27 mouse cellular contexts compared by ENCODE assay signal in genomic region chr9:47386646-47387045, GRCm38 (mm10).
A peak's percentile ranks its signal among the peaks of the same experiment; 100 is the strongest.
DNase-seq lines count a peak whose midpoint lies in the region; ATAC-seq lines count a peak whose summit lies in the region.
"Had no signal": no experiment of that assay in that cellular context is flagged by ENCODE, and none has a peak within 500 bp of the region (broad histone marks: within the 10 kb centered on the region; RNA-seq: fewer than 3 reads in every experiment).

No protein-coding gene starts in this region.

- ATAC-seq in cerebellum, adult (ENCODE audit: insufficient number of reproducible peaks, low FRiP score, low TSS enrichment) = no peak
- ATAC-seq in hindbrain, embryonic 16.5 days = no peak
- no peak for ATAC-seq in neural tube, embryonic 14.5 days (ENCODE audit: low read depth)
- ATAC-seq in neural tube, embryonic 15.5 days (ENCODE audit: low FRiP score) = no peak
- ATAC-seq: forebrain, embryonic 16.5 days; intestine, postnatal 0 days; Patski had no signal

- H3K4me1 ChIP-seq in hindbrain, embryonic 10.5 days (replicated peaks) = peaks cover 38% of the 10 kb centered on the region
- H3K4me1 ChIP-seq in hindbrain, embryonic 16.5 days (ENCODE audit: control insufficient read depth, insufficient read depth, low read depth, low read length) = peaks cover 26% of the 10 kb centered on the region
- H3K4me1 ChIP-seq in neural tube, embryonic 14.5 days (ENCODE audit: control insufficient read depth, insufficient read depth, low read length) = peaks cover 7% of the 10 kb centered on the region; the same call in 1 of the 2 replicates
- peaks cover 25% of the 10 kb centered on the region for H3K4me1 ChIP-seq in neural tube, embryonic 15.5 days
- H3K4me1 ChIP-seq: heart, embryonic 13.5 days had no signal

- H3K27me3 ChIP-seq in hindbrain, embryonic 10.5 days (ENCODE audit: insufficient read depth, poor library complexity, severe bottlenecking) = peaks cover 13% of the 10 kb centered on the region
- no peaks in the 10 kb centered on the region for H3K27me3 ChIP-seq in hindbrain, embryonic 16.5 days (replicated peaks; ENCODE audit: control insufficient read depth, insufficient read depth, low read length)
- no peaks in the 10 kb centered on the region for H3K27me3 ChIP-seq in neural tube, embryonic 14.5 days (ENCODE audit: control insufficient read depth, insufficient read depth, low read length)
- no peaks in the 10 kb centered on the region for H3K27me3 ChIP-seq in neural tube, embryonic 15.5 days (replicated peaks)
- H3K27me3 ChIP-seq: CH12.LX, Patski had no signal

- H3K9ac ChIP-seq in hindbrain, embryonic 16.5 days (ENCODE audit: low read depth, low read length) = no peak overlapping the region
- no peak overlapping the region for H3K9ac ChIP-seq in neural tube, embryonic 14.5 days (replicated peaks; ENCODE audit: low read depth, low read length)
- no peak overlapping the region for H3K9ac ChIP-seq in neural tube, embryonic 15.5 days (replicated peaks)
- H3K9ac ChIP-seq: embryonic facial prominence, embryonic 12.5 days; embryonic facial prominence, embryonic 15.5 days; forebrain, embryonic 12.5 days; heart, embryonic 13.5 days; hindbrain, embryonic 12.5 days had no signal

- WGBS in hindbrain, embryonic 10.5 days = 81% methylated on average over 11 of the region's 11 CpGs
- 55% methylated on average over 11 of the region's 11 CpGs for WGBS in hindbrain, embryonic 16.5 days
- WGBS in neural tube, embryonic 14.5 days = 65% methylated on average over 11 of the region's 11 CpGs
- WGBS in neural tube, embryonic 15.5 days = 60% methylated on average over 11 of the region's 11 CpGs

- no peaks in the 10 kb centered on the region for H3K9me3 ChIP-seq in hindbrain, embryonic 10.5 days
- no peaks in the 10 kb centered on the region for H3K9me3 ChIP-seq in hindbrain, embryonic 16.5 days (ENCODE audit: control insufficient read depth, low read length)
- no peaks in the 10 kb centered on the region for H3K9me3 ChIP-seq in neural tube, embryonic 14.5 days (ENCODE audit: control insufficient read depth, low read length)
- no peaks in the 10 kb centered on the region for H3K9me3 ChIP-seq in neural tube, embryonic 15.5 days (replicated peaks)
- H3K9me3 ChIP-seq: embryonic facial prominence, embryonic 12.5 days; embryonic facial prominence, embryonic 15.5 days; forebrain, embryonic 12.5 days; heart, embryonic 10.5 days; heart, embryonic 13.5 days; hindbrain, embryonic 12.5 days had no signal

- DNase-seq in cerebellum, postnatal 14 days = peak; percentile 44 to 59
- no peak for DNase-seq in hindbrain, embryonic 10.5 days (ENCODE audit: low spot score)
- DNase-seq in retina, postnatal 1 day = peak; percentile 80
- DNase-seq in urinary bladder, adult 2 months (ENCODE audit: low spot score) = no peak
- DNase-seq: adrenal gland, postnatal 14 days; B cell, adult 2 months; gastrocnemius, postnatal 10 days; gastrocnemius, postnatal 36 days; heart, adult 2 months; heart, postnatal 14 days; heart, postnatal 4 days; kidney, adult 2 months had no signal

- no peak overlapping the region for H3K4me2 ChIP-seq in hindbrain, embryonic 16.5 days (ENCODE audit: low read length)
- peak overlapping the region; percentile 4; the same call in 1 of the 2 replicates for H3K4me2 ChIP-seq in neural tube, embryonic 14.5 days (ENCODE audit: low read depth, low read length)
- H3K4me2 ChIP-seq in neural tube, embryonic 15.5 days = no peak overlapping the region
- H3K4me2 ChIP-seq: embryonic facial prominence, embryonic 12.5 days; embryonic facial prominence, embryonic 15.5 days; forebrain, embryonic 12.5 days; heart, embryonic 13.5 days; hindbrain, embryonic 12.5 days had no signal

- H3K27ac ChIP-seq in hindbrain, embryonic 10.5 days = peak overlapping the region; percentile 66
- H3K27ac ChIP-seq in hindbrain, embryonic 16.5 days (ENCODE audit: low read depth, low read length) = no peak overlapping the region
- no peak overlapping the region for H3K27ac ChIP-seq in neural tube, embryonic 14.5 days (ENCODE audit: low read depth, low read length)
- no peak overlapping the region for H3K27ac ChIP-seq in neural tube, embryonic 15.5 days (replicated peaks)
- H3K27ac ChIP-seq: embryonic facial prominence, embryonic 12.5 days; embryonic facial prominence, embryonic 15.5 days; forebrain, embryonic 12.5 days; heart, adult 2 months; heart, embryonic 10.5 days; heart, embryonic 13.5 days; hindbrain, embryonic 12.5 days had no signal

- H3K4me3 ChIP-seq in hindbrain, embryonic 10.5 days = no peak overlapping the region
- H3K4me3 ChIP-seq in hindbrain, embryonic 16.5 days (ENCODE audit: low read length) = no peak overlapping the region
- no peak overlapping the region for H3K4me3 ChIP-seq in neural tube, embryonic 14.5 days (ENCODE audit: low read depth, low read length)
- H3K4me3 ChIP-seq in neural tube, embryonic 15.5 days (replicated peaks) = no peak overlapping the region
- H3K4me3 ChIP-seq: embryonic facial prominence, embryonic 12.5 days; embryonic facial prominence, embryonic 15.5 days; forebrain, embryonic 12.5 days; heart, adult 2 months; heart, embryonic 10.5 days; heart, embryonic 13.5 days; hindbrain, embryonic 12.5 days had no signal

- no peaks in the 10 kb centered on the region for H3K36me3 ChIP-seq in hindbrain, embryonic 10.5 days
- H3K36me3 ChIP-seq in hindbrain, embryonic 16.5 days (ENCODE audit: control insufficient read depth, insufficient read depth, low read length) = no peaks in the 10 kb centered on the region
- H3K36me3 ChIP-seq in neural tube, embryonic 14.5 days (ENCODE audit: control insufficient read depth, insufficient read depth, low read length) = no peaks in the 10 kb centered on the region
- no peaks in the 10 kb centered on the region for H3K36me3 ChIP-seq in neural tube, embryonic 15.5 days
- H3K36me3 ChIP-seq: embryonic facial prominence, embryonic 12.5 days; embryonic facial prominence, embryonic 15.5 days; forebrain, embryonic 12.5 days; G1E; heart, embryonic 10.5 days; heart, embryonic 13.5 days; hindbrain, embryonic 12.5 days had no signal

Comparison
In these comparisons a context has a peak if more than half of its experiments do, and no peak if none do; other contexts are left out.
1. DNase-seq: peak in cerebellum, postnatal 14 days (2 of 2) and retina, postnatal 1 day (single experiment); none in hindbrain, embryonic 10.5 days (single experiment) and urinary bladder, adult 2 months (single experiment).